Mouse (Mus musculus) cerebellum, adult 2 months (tissue): ENCODE measurements at regions not wholly inside any gene's neighbourhood (a gene's known extent, or its start where the extent isn't known, plus 50 kb on each side); places are given as distances from the start of the nearest gene placed in this dataset.

ENCODE experiments used
- CTCF ChIP-seq: fragments of 200-500 bp; IDR thresholded peaks from 2 replicates; pipeline ENCODE4 v1.5.1; 2011; ENCODE audit warnings: low read depth, mild to moderate bottlenecking, control low read depth, low read length, moderate library complexity, borderline replicate concordance; ENCODE audit not compliant: insufficient read depth
- POLR2A ChIP-seq: fragments of 200-500 bp; IDR thresholded peaks from 2 replicates; pipeline ENCODE4 v1.6.1; 2011; ENCODE audit warnings: low read length, control low read depth, borderline replicate concordance; ENCODE audit not compliant: insufficient read depth

GRCm38 (mm10) chr17:15949753-15950152, 118.9 kb upstream of the Rgmb start:
- no peak for TF ChIP-seq CTCF
- no peak for TF ChIP-seq POLR2A
